ENCODE assay signal across 10 mouse cellular contexts in genomic region chr3:87620218-87620891, GRCm38 (mm10). TPM values are rescaled to one million over a fixed set of nuclear protein-coding genes. Genes with fewer than 3 reads are reported as not detected.
DNase-seq lines count a peak whose midpoint lies in the region; ATAC-seq and TF ChIP-seq lines count a peak whose summit lies in the region.
"Had no signal": no experiment of that assay in that cellular context is flagged by ENCODE, and none has a peak within 500 bp of the region (broad histone marks: within the 10 kb centered on the region; RNA-seq: fewer than 3 reads in every experiment).

No protein-coding gene starts in this region.

- peaks cover 17% of the 10 kb centered on the region for H3K4me1 ChIP-seq in testis, adult 2 months (ENCODE audit: control insufficient read depth, insufficient read depth, low read length)
- peaks cover 5% of the 10 kb centered on the region for H3K4me1 ChIP-seq in liver, embryonic 16.5 days (ENCODE audit: control insufficient read depth, low read depth, low read length)

- H3K9me3 ChIP-seq in liver, embryonic 16.5 days (replicated peaks; ENCODE audit: control insufficient read depth, low read length): no peaks in the 10 kb centered on the region

- WGBS in liver, embryonic 16.5 days (ENCODE audit: insufficient replicate concordance): 59% methylated on average over 7 of the region's 7 CpGs

- DNase-seq in frontal cortex, postnatal 14 days (ENCODE audit: low spot score in 2 of 2): no peak
- DNase-seq in testis, postnatal 14 days (ENCODE audit: low spot score): no peak
- no peak for DNase-seq in ovary, postnatal 36 days (ENCODE audit: low spot score)
- no peak for DNase-seq in cerebellum, adult 9-10 months
- no peak for DNase-seq in spleen, postnatal 4 days (ENCODE audit: low spot score in 2 of 2)
- DNase-seq: adrenal gland, adult 2 months; retina, postnatal 1 day had no signal

- no peaks in the 10 kb centered on the region for H3K27me3 ChIP-seq in testis, adult 2 months (ENCODE audit: control insufficient read depth, insufficient read depth, low read length)
- peaks cover 12% of the 10 kb centered on the region for H3K27me3 ChIP-seq in liver, embryonic 16.5 days (ENCODE audit: control insufficient read depth, insufficient read depth, low read depth, low read length)

- no peak overlapping the region for H3K9ac ChIP-seq in liver, embryonic 16.5 days (ENCODE audit: low read depth, low read length)

- H3K27ac ChIP-seq in testis, adult 2 months (ENCODE audit: control insufficient read depth, insufficient read depth, low read depth, low read length): no peak overlapping the region
- peak overlapping the region; percentile 19; the same call in 1 of the 2 replicates for H3K27ac ChIP-seq in liver, embryonic 16.5 days (ENCODE audit: low read length)

- H3K4me3 ChIP-seq in testis, adult 2 months (ENCODE audit: control insufficient read depth, low read depth, low read length): peak overlapping the region; percentile 49
- peak overlapping the region; percentile 21; the same call in 1 of the 2 replicates for H3K4me3 ChIP-seq in liver, embryonic 16.5 days (ENCODE audit: low read depth, low read length)

- no peak for TF ChIP-seq CTCF in testis, adult 2 months (IDR thresholded peaks at IDR 0.05; ENCODE audit: control insufficient read depth, insufficient read depth, insufficient replicate concordance, low read depth, low read length)

- TF ChIP-seq POLR2A in testis, adult 2 months (IDR thresholded peaks at IDR 0.05; ENCODE audit: control insufficient read depth, low read depth, low read length): no peak

- peak overlapping the region; percentile 81 for H3K4me2 ChIP-seq in liver, embryonic 16.5 days (ENCODE audit: low read depth, low read length)

- ATAC-seq in frontal cortex, adult (ENCODE audit: low TSS enrichment): peak; percentile 21; the same call in 1 of the 2 replicates
- no peak for ATAC-seq in liver, embryonic 16.5 days (ENCODE audit: low read depth)

- H3K36me3 ChIP-seq in testis, adult 2 months (ENCODE audit: control insufficient read depth, insufficient read depth, low read length): no peaks in the 10 kb centered on the region
- no peaks in the 10 kb centered on the region for H3K36me3 ChIP-seq in liver, embryonic 16.5 days (ENCODE audit: control insufficient read depth, insufficient read depth)

RNA-seq across cellular contexts. Expression of gene Arhgef11, which starts 3.0 kb away (rescaled TPM):
- polyA plus RNA-seq in testis, adult 2 months (2012; rRNA removed): 15.9 and 17.5 TPM in 2 replicates
- 3.2 and 3.8 TPM in 2 replicates for polyA plus RNA-seq in liver, embryonic 16.5 days (2015; fragmentation: Nextera tagmentation; extraction: Ambion mirVana)
